Mouse (Mus musculus): ENCODE data around the gene Mylk. TPM values are rescaled to one million over a fixed set of nuclear protein-coding genes. Genes with fewer than 3 reads are reported as not detected.

Mylk gene
- total RNA-seq, 2 experiments from 2014 or later, result 11.7 to 16.3 TPM

- DNase-seq (ENCODE audit: low spot score in 2 of 2), result no peak
- intact Hi-C loops (cut with DNase I), result loop anchor here (2.0 kb wide), 1 partner anchor 18 kb away; no protein-coding TSS in a partner anchor
Observed at GRCm38 (mm10) chr16:34960866-34961582, 216.0 kb downstream of the Mylk start.

- intact Hi-C loops (cut with DNase I), result no loop called here
- DNase-seq (ENCODE audit: low spot score in 2 of 2), result no peak
Observed at GRCm38 (mm10) chr16:34962322-34962721, 217.3 kb downstream of the Mylk start.

- intact Hi-C loops (cut with DNase I), result no loop called here
- no peak for DNase-seq (ENCODE audit: low spot score in 2 of 2)
Observed at GRCm38 (mm10) chr16:34963008-34963407, 218.0 kb downstream of the Mylk start.

GRCm38 (mm10) chr16:34966620-34967081 lies 221.6 kb downstream of the Mylk start:
- intact Hi-C loops (cut with DNase I), result loop anchor here (1.0 to 5.0 kb wide), 2 partner anchors 44 to 64 kb away; no protein-coding TSS in a partner anchor
- no peak for DNase-seq (ENCODE audit: low spot score in 2 of 2)

- DNase-seq (ENCODE audit: low spot score in 2 of 2), result peak; percentile 79 to 88
- intact Hi-C loops (cut with DNase I), result loop anchor here (1.0 to 5.0 kb wide), 2 partner anchors 45 to 65 kb away; no protein-coding TSS in a partner anchor
Observed at GRCm38 (mm10) chr16:34967120-34967800, 222.2 kb downstream of the Mylk start.

- intact Hi-C loops (cut with DNase I), result loop anchor here (5.0 kb wide), 1 partner anchor 46 kb away; no protein-coding TSS in a partner anchor
- no peak for DNase-seq (ENCODE audit: low spot score in 2 of 2)
Observed at GRCm38 (mm10) chr16:34968181-34968580, 223.2 kb downstream of the Mylk start.

GRCm38 (mm10) chr16:34972471-34972870 lies 227.5 kb downstream of the Mylk start:
- intact Hi-C loops (cut with DNase I), result no loop called here
- no peak for DNase-seq (ENCODE audit: low spot score in 2 of 2)

- intact Hi-C loops (cut with DNase I), result no loop called here
- peak in 1 of 2 experiments; percentile 23 for DNase-seq (ENCODE audit: low spot score in 2 of 2)
Observed at GRCm38 (mm10) chr16:34975544-34975943, 230.5 kb downstream of the Mylk start.

- intact Hi-C loops (cut with DNase I), result no loop called here
- no peak for DNase-seq (ENCODE audit: low spot score in 2 of 2)
Observed at GRCm38 (mm10) chr16:34976630-34977029, 231.6 kb downstream of the Mylk start.

GRCm38 (mm10) chr16:34978018-34978417 lies 233.0 kb downstream of the Mylk start:
- intact Hi-C loops (cut with DNase I), result no loop called here
- DNase-seq (ENCODE audit: low spot score in 2 of 2), result no peak

GRCm38 (mm10) chr16:34981009-34981408 lies 236.0 kb downstream of the Mylk start:
- intact Hi-C loops (cut with DNase I), result no loop called here
- DNase-seq (ENCODE audit: low spot score in 2 of 2), result peak in 1 of 2 experiments; percentile 35

- intact Hi-C loops (cut with DNase I), result no loop called here
- peak in 1 of 2 experiments; percentile 23 for DNase-seq (ENCODE audit: low spot score in 2 of 2)
Observed at GRCm38 (mm10) chr16:34984203-34985030, 239.4 kb downstream of the Mylk start.

- no peak for DNase-seq (ENCODE audit: low spot score in 2 of 2)
- intact Hi-C loops (cut with DNase I), result no loop called here
Observed at GRCm38 (mm10) chr16:34985031-34985346, 240.0 kb downstream of the Mylk start.

GRCm38 (mm10) chr16:34986211-34986825 lies 241.3 kb downstream of the Mylk start:
- no peak for DNase-seq (ENCODE audit: low spot score in 2 of 2)
- intact Hi-C loops (cut with DNase I), result no loop called here

- no peak for DNase-seq (ENCODE audit: low spot score in 2 of 2)
- intact Hi-C loops (cut with DNase I), result no loop called here
Observed at GRCm38 (mm10) chr16:34991365-34991764, 246.4 kb downstream of the Mylk start.

GRCm38 (mm10) chr16:34992854-34993253 lies 247.8 kb downstream of the Mylk start:
- intact Hi-C loops (cut with DNase I), result no loop called here
- DNase-seq (ENCODE audit: low spot score in 2 of 2), result peak in 1 of 2 experiments; percentile 58

GRCm38 (mm10) chr16:34993694-34994330 lies 248.8 kb downstream of the Mylk start:
- intact Hi-C loops (cut with DNase I), result no loop called here
- DNase-seq (ENCODE audit: low spot score in 2 of 2), result no peak

- intact Hi-C loops (cut with DNase I), result no loop called here
Observed at GRCm38 (mm10) chr16:34994641-34995141, 249.7 kb downstream of the Mylk start.

GRCm38 (mm10) chr16:34996133-34996532 lies 251.1 kb downstream of the Mylk start:
- peak; percentile 88 to 95 for DNase-seq (ENCODE audit: low spot score in 2 of 2)
- intact Hi-C loops (cut with DNase I), result no loop called here

More at GRCm38 (mm10) chr16:34994641-34995141, 249.7 kb downstream of the Mylk start:
- no peak for DNase-seq (ENCODE audit: low spot score in 2 of 2)
